Mouse (Mus musculus): ENCODE measurements at regions not wholly inside any gene's neighbourhood (a gene's known extent, or its start where the extent isn't known, plus 50 kb on each side); places are given as distances from the start of the nearest gene placed in this dataset.

DNA sequence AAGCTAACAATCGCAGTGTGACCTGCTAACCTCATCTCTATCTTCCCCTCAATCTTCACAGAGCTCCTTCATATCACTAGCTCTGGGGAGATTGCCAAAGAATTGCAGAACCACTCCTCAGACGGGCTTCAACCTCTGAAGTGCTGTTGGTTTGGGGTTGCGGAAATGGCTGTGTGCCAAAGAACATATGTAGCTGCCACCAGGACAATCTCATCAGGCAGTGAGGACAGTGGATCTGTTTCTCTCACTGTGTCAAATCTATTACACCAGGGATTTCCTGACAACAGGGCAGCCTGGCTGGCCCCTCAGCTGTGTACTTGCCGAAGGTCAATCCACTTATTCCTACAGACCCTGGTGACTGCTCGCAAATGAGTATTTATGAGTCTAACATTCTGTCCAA, 115.0 kb upstream of the Nudt7 start:
- no peak for TF ChIP-seq CHD2 (IDR thresholded peaks at IDR 0.05; ENCODE audit: low read length)
- TF ChIP-seq MAX (IDR thresholded peaks at IDR 0.05; ENCODE audit: low read length) = no peak
- no peak for TF ChIP-seq MAFK (IDR thresholded peaks at IDR 0.05; ENCODE audit: insufficient replicate concordance, low read length)
- TF ChIP-seq USF1 (IDR thresholded peaks at IDR 0.05; ENCODE audit: low read depth, low read length) = no peak
- TF ChIP-seq CTCF (conservative IDR thresholded peaks at IDR 0.05 in 1 of 2, IDR thresholded peaks at IDR 0.05 in 1 of 2; ENCODE audit: low read depth in 2 of 2, low read length in 2 of 2) = no peak
